Comparison of ENCODE assay signal across 29 mouse cellular contexts in genomic region chr9:75998791-75999350, GRCm38 (mm10). TPM values are rescaled to one million over a fixed set of nuclear protein-coding genes. Genes with fewer than 3 reads are reported as not detected.
DNase-seq lines count a peak whose midpoint lies in the region; ATAC-seq and TF ChIP-seq lines count a peak whose summit lies in the region.
"Had no signal": no experiment of that assay in that cellular context is flagged by ENCODE, and none has a peak within 500 bp of the region (broad histone marks: within the 10 kb centered on the region; RNA-seq: fewer than 3 reads in every experiment).

No protein-coding gene starts in this region.

- DNase-seq in embryonic facial prominence, embryonic 14.5 days (ENCODE audit: low spot score): peak; percentile 85
- DNase-seq in embryonic facial prominence, embryonic 10.5 days (ENCODE audit: low spot score): no peak
- DNase-seq in hindbrain, postnatal 0 days (ENCODE audit: low spot score): peak; percentile 21
- DNase-seq in hindbrain, embryonic 11.5 days (ENCODE audit: low spot score): no peak
- DNase-seq in lung, adult 2 months: no peak
- DNase-seq in brain, embryonic 14.5 days (ENCODE audit: low read depth): peak; percentile 59
- DNase-seq: adrenal gland, adult 2 months; cerebellum, adult 2 months; cerebellum, postnatal 36 days; embryo, embryonic 11 days; gastrocnemius, postnatal 10 days; heart, adult 18-20 months; kidney, adult 18-20 months; kidney, postnatal 25 days; layer of hippocampus, postnatal 36 days; lung, postnatal 14 days; midbrain, embryonic 14.5 days; retina, postnatal 1 day; right cerebral cortex, postnatal 25 days; thymus, postnatal 14 days had no signal

- TF ChIP-seq POLR2A in lung, adult 2 months (IDR thresholded peaks at IDR 0.05; ENCODE audit: borderline replicate concordance, extremely low read depth, low read depth, low read length): no peak
- no peak for TF ChIP-seq POLR2A in brain, embryonic 14.5 days (IDR thresholded peaks at IDR 0.05; ENCODE audit: borderline replicate concordance, extremely low read depth, insufficient read depth, insufficient read length, poor library complexity, severe bottlenecking)

- ATAC-seq in embryonic facial prominence, embryonic 14.5 days (ENCODE audit: low read depth): no peak
- ATAC-seq in hindbrain, postnatal 0 days: no peak
- no peak for ATAC-seq in hindbrain, embryonic 11.5 days (ENCODE audit: low FRiP score)
- peak; percentile 69 for ATAC-seq in lung, embryonic 16.5 days (ENCODE audit: low read depth)
- no peak for ATAC-seq in cerebellum, adult (ENCODE audit: insufficient number of reproducible peaks, low FRiP score, low TSS enrichment)
- ATAC-seq: inflammation-experienced regulatory T-cells, adult 6 months; liver, embryonic 12.5 days had no signal

- no peak overlapping the region for H3K9ac ChIP-seq in embryonic facial prominence, embryonic 14.5 days (ENCODE audit: low read depth, low read length)
- no peak overlapping the region for H3K9ac ChIP-seq in hindbrain, postnatal 0 days (replicated peaks; ENCODE audit: low read length)
- H3K9ac ChIP-seq in hindbrain, embryonic 11.5 days (ENCODE audit: low read depth, low read length): no peak overlapping the region
- H3K9ac ChIP-seq in lung, embryonic 16.5 days (ENCODE audit: low read length): no peak overlapping the region
- H3K9ac ChIP-seq: embryonic facial prominence, embryonic 15.5 days; hindbrain, embryonic 13.5 days; limb, embryonic 12.5 days; liver, embryonic 12.5 days; neural tube, embryonic 13.5 days had no signal

- H3K36me3 ChIP-seq in embryonic facial prominence, embryonic 14.5 days (ENCODE audit: control insufficient read depth, insufficient read depth, low read length): no peaks in the 10 kb centered on the region
- H3K36me3 ChIP-seq in embryonic facial prominence, embryonic 10.5 days (replicated peaks): no peaks in the 10 kb centered on the region
- H3K36me3 ChIP-seq in hindbrain, postnatal 0 days (ENCODE audit: insufficient read depth, low read length): no peaks in the 10 kb centered on the region
- H3K36me3 ChIP-seq in hindbrain, embryonic 11.5 days (ENCODE audit: control insufficient read depth, insufficient read depth, low read length): no peaks in the 10 kb centered on the region
- H3K36me3 ChIP-seq in lung, embryonic 16.5 days (ENCODE audit: control insufficient read depth, insufficient read depth, low read length): no peaks in the 10 kb centered on the region
- H3K36me3 ChIP-seq: embryonic facial prominence, embryonic 15.5 days; hindbrain, embryonic 13.5 days; limb, embryonic 12.5 days; liver, embryonic 12.5 days; neural tube, embryonic 13.5 days had no signal

- peaks cover 15% of the 10 kb centered on the region; the same call in 1 of the 2 replicates for H3K4me1 ChIP-seq in embryonic facial prominence, embryonic 14.5 days (ENCODE audit: control insufficient read depth, insufficient read depth, low read length)
- H3K4me1 ChIP-seq in embryonic facial prominence, embryonic 10.5 days: peaks cover 4% of the 10 kb centered on the region; the same call in 1 of the 2 replicates
- H3K4me1 ChIP-seq in hindbrain, postnatal 0 days (ENCODE audit: insufficient read depth, low read length): no peaks in the 10 kb centered on the region
- H3K4me1 ChIP-seq in hindbrain, embryonic 11.5 days (replicated peaks; ENCODE audit: control insufficient read depth, insufficient read depth, low read length): no peaks in the 10 kb centered on the region
- H3K4me1 ChIP-seq in lung, embryonic 16.5 days (replicated peaks; ENCODE audit: control insufficient read depth, insufficient read depth, low read length): peaks cover 23% of the 10 kb centered on the region
- no peaks in the 10 kb centered on the region; the same call in 1 of the 2 replicates for H3K4me1 ChIP-seq in lung, adult 2 months (ENCODE audit: control insufficient read depth, insufficient read depth, low read length)
- H3K4me1 ChIP-seq: embryonic facial prominence, embryonic 15.5 days; hindbrain, embryonic 13.5 days had no signal

- H3K27ac ChIP-seq in embryonic facial prominence, embryonic 14.5 days (replicated peaks; ENCODE audit: low read depth, low read length): no peak overlapping the region
- no peak overlapping the region for H3K27ac ChIP-seq in embryonic facial prominence, embryonic 10.5 days (replicated peaks)
- no peak overlapping the region for H3K27ac ChIP-seq in hindbrain, postnatal 0 days
- H3K27ac ChIP-seq in hindbrain, embryonic 11.5 days (ENCODE audit: low read depth, low read length): no peak overlapping the region
- H3K27ac ChIP-seq in lung, embryonic 16.5 days (ENCODE audit: low read length): peak overlapping the region; percentile 3; the same call in 1 of the 2 replicates
- H3K27ac ChIP-seq: embryonic facial prominence, embryonic 15.5 days; hindbrain, embryonic 13.5 days; limb, embryonic 12.5 days; liver, embryonic 12.5 days; neural tube, embryonic 13.5 days had no signal

- H3K9me3 ChIP-seq in embryonic facial prominence, embryonic 14.5 days (ENCODE audit: control insufficient read depth, low read length): no peaks in the 10 kb centered on the region
- H3K9me3 ChIP-seq in embryonic facial prominence, embryonic 10.5 days: no peaks in the 10 kb centered on the region
- H3K9me3 ChIP-seq in hindbrain, postnatal 0 days (ENCODE audit: low read length): no peaks in the 10 kb centered on the region
- no peaks in the 10 kb centered on the region for H3K9me3 ChIP-seq in hindbrain, embryonic 11.5 days (ENCODE audit: control insufficient read depth, low read length)
- H3K9me3 ChIP-seq in lung, embryonic 16.5 days (ENCODE audit: control insufficient read depth, low read length): no peaks in the 10 kb centered on the region
- H3K9me3 ChIP-seq: embryonic facial prominence, embryonic 15.5 days; hindbrain, embryonic 13.5 days; limb, embryonic 12.5 days; liver, embryonic 12.5 days; neural tube, embryonic 13.5 days had no signal

- no peak overlapping the region for H3K4me2 ChIP-seq in embryonic facial prominence, embryonic 14.5 days (ENCODE audit: low read depth, low read length)
- no peak overlapping the region for H3K4me2 ChIP-seq in hindbrain, postnatal 0 days (ENCODE audit: low read depth, low read length)
- H3K4me2 ChIP-seq in hindbrain, embryonic 11.5 days (replicated peaks; ENCODE audit: low read depth, low read length): no peak overlapping the region
- no peak overlapping the region for H3K4me2 ChIP-seq in lung, embryonic 16.5 days (ENCODE audit: low read depth, low read length)
- H3K4me2 ChIP-seq: embryonic facial prominence, embryonic 15.5 days; hindbrain, embryonic 13.5 days; limb, embryonic 12.5 days; liver, embryonic 12.5 days; neural tube, embryonic 13.5 days had no signal

- no peak for TF ChIP-seq CTCF in hindbrain, postnatal 0 days (IDR thresholded peaks at IDR 0.05; ENCODE audit: low read depth)
- no peak for TF ChIP-seq CTCF in lung, adult 2 months (IDR thresholded peaks at IDR 0.05; ENCODE audit: insufficient read depth, low read length)
- TF ChIP-seq CTCF in brain, embryonic 14.5 days (IDR thresholded peaks at IDR 0.05; ENCODE audit: borderline replicate concordance, extremely low read depth, insufficient read depth, insufficient read length): no peak

- H3K4me3 ChIP-seq in embryonic facial prominence, embryonic 14.5 days (ENCODE audit: low read depth, low read length): no peak overlapping the region
- no peak overlapping the region for H3K4me3 ChIP-seq in embryonic facial prominence, embryonic 10.5 days
- no peak overlapping the region for H3K4me3 ChIP-seq in hindbrain, postnatal 0 days (ENCODE audit: low read length)
- H3K4me3 ChIP-seq in hindbrain, embryonic 11.5 days (ENCODE audit: low read depth, low read length): no peak overlapping the region
- no peak overlapping the region for H3K4me3 ChIP-seq in lung, embryonic 16.5 days (ENCODE audit: low read length)
- H3K4me3 ChIP-seq in lung, adult 2 months (replicated peaks; ENCODE audit: extremely low read depth, low read depth, low read length): no peak overlapping the region
- H3K4me3 ChIP-seq: embryonic facial prominence, embryonic 15.5 days; hindbrain, embryonic 13.5 days; limb, embryonic 12.5 days; liver, embryonic 12.5 days; myocyte; neural tube, embryonic 13.5 days had no signal

- H3K27me3 ChIP-seq in embryonic facial prominence, embryonic 14.5 days (replicated peaks; ENCODE audit: control insufficient read depth, insufficient read depth, low read length): no peaks in the 10 kb centered on the region
- no peaks in the 10 kb centered on the region for H3K27me3 ChIP-seq in embryonic facial prominence, embryonic 10.5 days (replicated peaks; ENCODE audit: low read depth, poor library complexity, severe bottlenecking)
- no peaks in the 10 kb centered on the region for H3K27me3 ChIP-seq in hindbrain, postnatal 0 days (ENCODE audit: insufficient read depth, low read length)
- H3K27me3 ChIP-seq in hindbrain, embryonic 11.5 days (ENCODE audit: control insufficient read depth, insufficient read depth, low read length): no peaks in the 10 kb centered on the region
- H3K27me3 ChIP-seq in lung, embryonic 16.5 days (ENCODE audit: control insufficient read depth, insufficient read depth, low read depth, low read length): no peaks in the 10 kb centered on the region
- H3K27me3 ChIP-seq: embryonic facial prominence, embryonic 15.5 days; hindbrain, embryonic 13.5 days; limb, embryonic 12.5 days; liver, embryonic 12.5 days had no signal

- 42% methylated on average over 2 of the region's 2 CpGs for WGBS in embryonic facial prominence, embryonic 14.5 days
- 87% methylated on average over 2 of the region's 2 CpGs for WGBS in embryonic facial prominence, embryonic 10.5 days
- 35% methylated on average over 2 of the region's 2 CpGs for WGBS in hindbrain, postnatal 0 days
- WGBS in hindbrain, embryonic 11.5 days: 82% methylated on average over 2 of the region's 2 CpGs
- 31% methylated on average over 2 of the region's 2 CpGs for WGBS in lung, embryonic 16.5 days
- 41% methylated on average over 2 of the region's 2 CpGs for whole genome bisulfite sequencing in lung, adult 2 months

RNA-seq across cellular contexts. Expression of gene Hmgcll1, which starts 15.8 kb away (rescaled TPM):
- 2.9 and 3.9 TPM in 2 replicates for polyA plus RNA-seq in embryonic facial prominence, embryonic 14.5 days (2014; fragmentation: Nextera tagmentation; extraction: Ambion mirVana)
- polyA plus RNA-seq in embryonic facial prominence, embryonic 10.5 days (2016; fragmentation: Nextera tagmentation; extraction: Ambion mirVana): 4.0 TPM in 2 replicates
- 15.5 and 29.6 TPM in 2 replicates for total RNA-seq in hindbrain, postnatal 0 days (2014; rRNA removed)
- polyA plus RNA-seq in hindbrain, postnatal 0 days (2015; fragmentation: Nextera tagmentation; extraction: Ambion mirVana): 14.1 and 16.0 TPM in 2 replicates
- polyA plus RNA-seq in hindbrain, embryonic 11.5 days (2014; fragmentation: Nextera tagmentation; extraction: Ambion mirVana): 14.5 and 15.5 TPM in 2 replicates
- 10.5 and 10.8 TPM in 2 replicates for polyA plus RNA-seq in lung, embryonic 16.5 days (2015; fragmentation: Nextera tagmentation; extraction: Ambion mirVana)
- 1.6 and 2.7 TPM in 2 replicates for polyA plus RNA-seq in lung, adult 2 months (2012; rRNA removed)
- 13.0 and 16.4 TPM in 2 replicates for polyA plus RNA-seq in brain, embryonic 14.5 days (2012; rRNA removed)
- polyA plus RNA-seq: inflammation-experienced regulatory T-cells, adult 6 months had no signal

Comparison
In these comparisons a context has a peak if more than half of its experiments do, and no peak if none do; other contexts are left out.
1. DNase-seq: peak in embryonic facial prominence, embryonic 14.5 days (single experiment), hindbrain, postnatal 0 days (single experiment) and brain, embryonic 14.5 days (single experiment); none in embryonic facial prominence, embryonic 10.5 days (single experiment), hindbrain, embryonic 11.5 days (single experiment) and lung, adult 2 months (single experiment).